Mouse (Mus musculus): ENCODE measurements around the gene 4931428F04Rik.

Gene 4931428F04Rik

GRCm38 (mm10) chr8:105289805-105290460 lies at the start of gene 4931428F04Rik:
TSS of gene 4931428F04Rik (minus strand) at chr8:105289864.
- in situ Hi-C loops (cut with MboI): no loop called here

GRCm38 (mm10) chr8:105338992-105339391 lies 49.3 kb upstream of the 4931428F04Rik start:
- in situ Hi-C loops (cut with MboI): no loop called here

GRCm38 (mm10) chr8:105336373-105337130 lies 46.9 kb upstream of the 4931428F04Rik start:
- in situ Hi-C loops (cut with MboI): no loop called here

GRCm38 (mm10) chr8:105332523-105332922 lies 42.9 kb upstream of the 4931428F04Rik start:
- in situ Hi-C loops (cut with MboI): no loop called here

GRCm38 (mm10) chr8:105331931-105332330 lies 42.3 kb upstream of the 4931428F04Rik start:
- in situ Hi-C loops (cut with MboI): no loop called here

DNA sequence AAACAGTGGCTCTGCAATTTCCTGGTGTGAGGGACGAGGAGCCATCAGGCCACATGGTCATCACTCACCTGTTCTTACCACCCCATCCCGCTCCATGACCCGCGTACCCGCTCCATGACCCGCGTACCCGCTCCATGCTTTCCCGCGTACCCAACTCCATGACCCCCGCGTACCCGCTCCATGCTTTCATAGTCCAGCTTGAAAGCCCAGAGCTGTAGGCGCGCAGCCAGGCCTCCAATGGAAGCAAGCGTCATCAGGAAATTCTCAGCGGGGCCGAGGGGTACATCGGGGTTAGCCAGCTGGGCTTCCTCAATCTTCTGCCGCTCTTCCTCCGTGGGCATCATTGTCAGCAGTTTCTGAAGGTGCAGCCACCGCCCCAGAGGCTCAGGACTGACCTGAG lies 41.8 kb upstream of the 4931428F04Rik start:
- in situ Hi-C loops (cut with MboI): no loop called here

GRCm38 (mm10) chr8:105330325-105330724 lies 40.7 kb upstream of the 4931428F04Rik start:
- in situ Hi-C loops (cut with MboI): no loop called here

DNA sequence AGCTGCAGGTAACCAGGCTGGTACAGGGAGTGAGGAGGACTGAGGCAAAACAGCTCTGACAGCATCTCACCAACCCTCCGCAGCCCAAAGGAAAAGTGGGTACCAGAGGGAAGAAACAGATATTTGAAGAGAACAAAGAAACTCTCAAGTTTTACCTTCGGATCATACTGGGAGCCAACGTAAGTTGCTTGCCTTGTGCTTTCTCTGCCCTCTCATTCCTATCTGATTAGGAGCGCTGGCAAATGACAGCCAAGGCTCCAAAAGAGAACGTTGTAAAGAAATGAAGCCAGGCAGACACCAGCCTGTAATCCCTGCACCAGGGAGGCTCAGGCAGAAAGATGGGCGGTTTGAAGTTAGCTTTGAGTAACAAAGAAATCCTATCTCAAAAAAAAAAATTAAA lies 37.3 kb upstream of the 4931428F04Rik start:
- in situ Hi-C loops (cut with MboI): no loop called here

DNA sequence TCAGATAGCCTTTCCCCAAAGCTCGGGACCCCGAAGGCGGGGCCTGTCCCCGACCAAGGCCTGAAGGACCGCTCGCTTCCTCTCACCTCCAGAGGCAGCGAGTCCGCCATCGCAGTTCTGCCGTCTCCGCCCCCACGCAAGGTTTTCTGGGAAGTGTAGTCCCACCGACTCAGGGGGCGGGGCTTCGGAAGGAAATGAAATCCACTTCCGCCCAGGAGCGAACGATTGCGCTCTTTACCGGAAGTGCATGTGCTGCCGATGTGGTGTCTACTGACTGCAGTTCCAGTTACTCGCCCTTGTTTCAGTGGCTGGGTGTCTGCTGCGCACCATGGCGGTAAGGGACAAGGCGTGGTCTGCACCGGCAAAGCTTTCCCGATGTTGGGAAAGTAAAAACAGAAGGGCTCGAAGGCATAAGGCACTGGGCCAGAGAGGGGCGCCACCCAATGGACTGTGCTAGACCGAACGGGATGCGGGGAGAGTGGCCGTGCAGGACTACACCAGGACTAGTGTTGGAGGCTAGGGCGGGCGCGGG lies 36.5 kb upstream of the 4931428F04Rik start, which contains the start of the genes Lrrc29 and Tmem208:
Lrrc29 (minus strand) TSS at position 138 of the 532 bp plus-strand sequence.
Tmem208 (plus strand) TSS at position 214 of the 532 bp plus-strand sequence.
- in situ Hi-C loops (cut with MboI): no loop called here

DNA sequence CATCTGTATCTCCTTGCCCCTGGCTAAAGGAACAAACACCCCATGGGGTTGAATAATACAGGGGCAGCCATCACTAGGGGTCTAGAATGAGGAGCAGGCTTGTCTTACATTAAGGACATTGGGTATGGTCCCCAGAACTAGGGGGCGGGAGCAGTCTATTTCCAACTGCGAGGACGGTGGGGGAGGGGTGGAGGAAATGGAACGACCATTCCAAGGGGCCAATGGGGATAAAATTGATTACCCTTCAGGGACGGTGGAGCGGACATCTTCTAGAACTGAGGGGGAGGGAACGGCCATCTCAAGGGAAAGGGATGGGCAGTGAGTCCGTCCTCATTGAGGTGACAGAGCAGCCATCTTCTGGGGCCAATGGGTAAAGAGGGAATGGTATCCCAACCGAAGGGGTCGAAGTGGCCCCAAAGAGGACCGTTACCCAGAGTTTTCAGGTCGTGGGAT lies 36.0 kb upstream of the 4931428F04Rik start:
- in situ Hi-C loops (cut with MboI): no loop called here

DNA sequence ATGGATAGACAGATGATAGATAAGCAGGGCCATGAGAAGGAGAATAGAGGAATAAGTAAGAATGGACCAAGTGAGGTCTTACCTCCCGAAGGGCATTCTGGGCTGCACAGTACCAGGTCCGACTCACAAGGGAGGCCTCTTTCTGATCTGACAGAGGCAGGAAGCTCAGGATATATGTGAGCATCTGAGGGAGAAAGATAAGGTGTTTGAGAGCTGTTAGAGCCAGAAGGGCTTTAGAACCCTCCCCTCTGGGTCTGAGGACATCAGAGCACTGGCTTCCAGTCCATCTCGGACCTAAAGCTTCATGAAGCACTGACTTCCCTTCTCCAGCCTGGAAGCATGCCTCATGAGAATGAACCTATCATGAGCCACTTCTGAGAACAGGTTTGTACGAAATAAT lies 33.5 kb upstream of the 4931428F04Rik start:
- in situ Hi-C loops (cut with MboI): no loop called here

DNA sequence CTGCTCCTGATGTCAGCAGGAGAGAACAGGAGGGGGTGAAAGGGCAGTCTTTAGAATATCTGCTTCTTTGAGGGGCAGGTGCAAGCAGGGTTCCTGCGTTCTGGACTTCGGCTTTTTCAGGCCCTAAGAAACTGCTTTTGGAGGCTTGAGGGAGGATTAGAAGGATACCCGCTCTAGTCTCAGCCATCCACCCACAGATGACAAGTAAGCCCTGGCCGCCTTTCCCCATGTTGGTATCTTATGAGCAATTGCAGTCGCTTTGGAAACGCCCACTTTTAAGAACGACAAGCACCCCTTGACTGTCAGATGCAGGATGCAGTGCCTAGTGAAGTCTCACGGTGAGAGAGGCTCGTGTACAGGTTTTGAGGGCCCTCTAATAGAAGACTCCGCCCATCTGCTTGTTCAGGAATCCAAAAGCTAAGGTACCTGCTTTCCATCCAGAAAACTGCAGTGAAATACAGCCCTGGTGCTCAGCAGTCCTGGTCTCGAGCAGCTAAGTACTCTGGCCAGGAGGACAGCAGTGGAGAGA lies 29.1 kb upstream of the 4931428F04Rik start:
- in situ Hi-C loops (cut with MboI): no loop called here

- in situ Hi-C loops (cut with MboI): no loop called here
Measured at GRCm38 (mm10) chr8:105317941-105318340, 28.3 kb upstream of the 4931428F04Rik start.

GRCm38 (mm10) chr8:105315073-105315769 lies 25.6 kb upstream of the 4931428F04Rik start:
- in situ Hi-C loops (cut with MboI): no loop called here

DNA sequence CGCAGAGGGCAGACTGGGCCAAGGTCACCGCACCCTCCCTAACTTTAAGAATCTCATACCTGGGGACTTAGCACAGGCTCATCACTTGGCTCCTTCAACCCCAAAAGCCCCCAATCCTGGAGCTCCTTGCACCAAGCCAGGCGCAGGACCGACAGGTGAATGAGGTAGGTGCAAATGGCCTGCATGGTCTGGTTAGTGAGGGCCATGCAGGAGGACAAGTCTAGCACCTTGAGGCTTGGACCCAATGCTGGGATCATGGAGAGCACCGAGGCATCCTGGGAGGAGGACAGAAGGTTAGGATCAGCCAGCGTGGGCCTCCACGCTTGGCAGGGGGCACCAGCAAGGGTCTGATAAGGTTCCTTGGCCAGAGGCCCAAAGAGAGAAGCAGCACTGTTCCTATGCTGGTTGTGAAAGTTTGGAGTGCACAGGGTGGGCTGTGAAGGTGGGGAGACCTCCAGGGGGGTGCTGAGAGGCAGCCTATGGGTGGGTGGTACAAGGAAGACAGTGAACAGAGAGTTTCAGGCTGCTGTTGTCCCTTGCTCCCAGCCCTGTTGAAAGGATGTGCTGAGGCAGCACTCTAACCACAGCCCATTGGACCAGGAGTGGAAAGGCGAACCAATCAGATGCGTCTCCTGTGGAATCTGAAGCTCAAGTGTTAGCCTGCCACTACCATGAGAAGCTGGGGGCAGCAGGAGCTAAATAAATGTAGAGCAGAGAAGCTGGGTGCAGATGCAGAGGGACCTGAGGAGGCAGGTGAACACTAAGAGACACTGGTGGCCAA lies 24.1 kb upstream of the 4931428F04Rik start:
- in situ Hi-C loops (cut with MboI): no loop called here

GRCm38 (mm10) chr8:105312891-105313481 lies 23.3 kb upstream of the 4931428F04Rik start:
- in situ Hi-C loops (cut with MboI): no loop called here

GRCm38 (mm10) chr8:105311718-105312117 lies 22.1 kb upstream of the 4931428F04Rik start:
- in situ Hi-C loops (cut with MboI): no loop called here

- in situ Hi-C loops (cut with MboI): no loop called here
Measured at GRCm38 (mm10) chr8:105310118-105310517, 20.5 kb upstream of the 4931428F04Rik start.

GRCm38 (mm10) chr8:105309142-105309847 lies 19.6 kb upstream of the 4931428F04Rik start:
- in situ Hi-C loops (cut with MboI): no loop called here

- in situ Hi-C loops (cut with MboI): no loop called here
Measured at GRCm38 (mm10) chr8:105308428-105308827, 18.8 kb upstream of the 4931428F04Rik start.
